Mouse (Mus musculus) right cerebral cortex, postnatal 14 days (tissue): ENCODE measurements around the gene Gria1.

Source experiments
- DNase-seq: peaks from one replicate; pipeline ENCODE4 v3.0.0; 2022

The Gria1 gene

GRCm38 (mm10) chr11:57062441-57062840, 51.3 kb downstream of the Gria1 start:
- no peak for DNase-seq

GRCm38 (mm10) chr11:57070196-57070901, 59.2 kb downstream of the Gria1 start:
- no peak for DNase-seq

GRCm38 (mm10) chr11:57072171-57072570, 61.0 kb downstream of the Gria1 start:
- no peak for DNase-seq

- no peak for DNase-seq
Observed at GRCm38 (mm10) chr11:57079423-57079822, 68.2 kb downstream of the Gria1 start.

GRCm38 (mm10) chr11:57089527-57089926, 78.3 kb downstream of the Gria1 start:
- no peak for DNase-seq

GRCm38 (mm10) chr11:57090705-57091104, 79.5 kb downstream of the Gria1 start:
- DNase-seq = no peak

- DNase-seq = no peak
Observed at GRCm38 (mm10) chr11:57091276-57091914, 80.2 kb downstream of the Gria1 start.

GRCm38 (mm10) chr11:57100491-57100890, 89.3 kb downstream of the Gria1 start:
- no peak for DNase-seq

GRCm38 (mm10) chr11:57103751-57104254, 92.6 kb downstream of the Gria1 start:
- DNase-seq = no peak

- DNase-seq = no peak
Observed at GRCm38 (mm10) chr11:57105683-57106082, 94.5 kb downstream of the Gria1 start.

GRCm38 (mm10) chr11:57112386-57112785, 101.2 kb downstream of the Gria1 start:
- peak; percentile 19 for DNase-seq

- DNase-seq = no peak
Observed at GRCm38 (mm10) chr11:57114410-57114809, 103.2 kb downstream of the Gria1 start.

- no peak for DNase-seq
Observed at GRCm38 (mm10) chr11:57127066-57127465, 115.9 kb downstream of the Gria1 start.

- DNase-seq = no peak
Observed at GRCm38 (mm10) chr11:57140162-57140780, 129.1 kb downstream of the Gria1 start.

- DNase-seq = no peak
Observed at GRCm38 (mm10) chr11:57143681-57144080, 132.5 kb downstream of the Gria1 start.

- DNase-seq = no peak
Observed at GRCm38 (mm10) chr11:57145192-57145591, 134.0 kb downstream of the Gria1 start.

- DNase-seq = no peak
Observed at GRCm38 (mm10) chr11:57145704-57146103, 134.5 kb downstream of the Gria1 start.

- DNase-seq = no peak
Observed at GRCm38 (mm10) chr11:57151674-57152073, 140.5 kb downstream of the Gria1 start.

GRCm38 (mm10) chr11:57154998-57155397, 143.8 kb downstream of the Gria1 start:
- DNase-seq = no peak

- DNase-seq = no peak
Observed at GRCm38 (mm10) chr11:57159412-57159811, 148.2 kb downstream of the Gria1 start.

GRCm38 (mm10) chr11:57160076-57160475, 148.9 kb downstream of the Gria1 start:
- no peak for DNase-seq

GRCm38 (mm10) chr11:57162931-57163330, 151.7 kb downstream of the Gria1 start:
- DNase-seq = no peak

- DNase-seq = no peak
Observed at GRCm38 (mm10) chr11:57170058-57170457, 158.9 kb downstream of the Gria1 start.

GRCm38 (mm10) chr11:57174165-57174564, 163.0 kb downstream of the Gria1 start:
- DNase-seq = no peak
